Mouse (Mus musculus): ENCODE measurements around the gene Rxfp4. TPM values are rescaled to one million over a fixed set of nuclear protein-coding genes. Genes with fewer than 3 reads are reported as not detected.

The Rxfp4 gene
- total RNA-seq (2023), result not detected

DNA sequence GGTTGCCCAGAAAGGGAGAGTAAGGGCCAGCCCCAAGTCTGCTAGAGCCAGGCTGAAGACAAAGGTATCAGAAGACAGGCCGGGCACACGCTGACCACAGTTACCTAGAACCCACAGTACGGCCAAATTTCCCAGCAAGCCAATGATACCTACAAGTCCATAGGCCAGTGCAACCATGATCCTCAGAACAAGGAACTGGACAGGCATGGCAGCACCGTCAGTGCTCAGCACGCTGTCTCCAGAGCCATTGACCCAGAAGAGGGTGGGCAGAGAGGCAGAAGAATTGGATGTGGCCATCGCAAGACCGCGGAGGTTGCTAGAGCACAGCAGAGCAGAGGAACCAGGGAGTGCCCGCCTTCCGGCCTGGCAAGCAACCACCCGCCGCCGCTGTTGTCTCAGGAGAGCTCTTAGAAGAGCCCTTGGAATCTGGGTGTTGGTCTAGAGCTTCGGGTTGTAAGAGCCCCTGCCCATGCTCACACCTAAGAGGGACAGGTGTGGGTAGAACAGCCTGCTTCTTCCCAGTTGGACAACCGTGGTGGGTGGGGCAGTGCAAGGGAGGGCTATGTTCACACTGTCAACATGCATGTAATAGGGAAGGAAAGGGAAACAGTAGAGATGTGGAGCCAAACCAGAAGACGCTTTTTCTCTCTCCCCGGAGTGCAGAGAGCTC, at the start of gene Rxfp4:
TSS of gene Rxfp4 (minus strand) at position 297 of the 670 bp plus-strand sequence.

DNA sequence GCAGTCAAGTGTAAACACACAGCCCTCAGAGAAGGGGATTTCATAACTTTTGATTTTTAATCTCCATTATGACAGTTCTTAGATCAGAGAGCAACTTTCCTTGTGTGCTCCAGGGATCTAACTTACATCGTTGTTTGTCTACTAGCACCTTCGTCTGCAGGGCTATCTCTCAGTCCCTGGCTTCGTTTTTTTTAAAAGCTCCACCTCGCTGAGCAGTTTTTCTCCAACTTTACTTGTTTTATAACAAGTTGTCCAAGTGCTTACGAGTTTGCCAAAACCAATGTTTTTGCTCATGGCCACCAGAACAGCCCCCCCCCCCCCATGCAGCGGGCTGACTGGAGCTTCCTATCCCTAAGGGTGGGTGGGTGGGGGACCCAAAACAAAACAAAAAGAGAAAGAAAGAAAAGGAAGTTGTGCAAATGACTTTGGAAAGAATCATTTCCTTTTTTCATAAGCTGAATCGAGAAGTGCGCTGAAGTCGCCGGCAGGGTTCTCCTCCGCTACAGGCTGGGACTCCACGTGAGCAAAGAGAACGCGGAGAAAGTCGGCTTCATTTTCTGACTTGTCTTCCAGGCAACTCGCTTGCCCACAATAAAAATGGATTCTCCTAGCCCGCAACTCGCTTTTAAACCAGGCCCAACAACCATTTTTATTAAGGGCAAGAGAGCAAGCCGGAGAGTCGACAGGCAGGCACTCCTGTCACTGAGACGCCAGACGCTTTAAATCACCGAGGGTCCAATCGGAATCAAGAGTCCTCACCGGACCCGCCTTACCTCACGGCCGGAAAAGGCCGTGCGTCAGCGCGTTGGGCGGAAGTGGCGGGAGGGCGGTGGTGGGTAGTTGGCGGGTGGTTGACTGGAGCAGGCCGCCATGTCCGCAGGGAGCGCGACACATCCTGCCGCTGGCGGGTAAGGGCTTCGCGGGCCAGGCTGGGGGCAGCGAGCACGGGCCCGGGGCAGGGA, 32.3 kb upstream of the Rxfp4 start, which contains the start of gene Khdc4:
TSS of gene Khdc4 (plus strand) at position 824 of the 962 bp plus-strand sequence.

DNA sequence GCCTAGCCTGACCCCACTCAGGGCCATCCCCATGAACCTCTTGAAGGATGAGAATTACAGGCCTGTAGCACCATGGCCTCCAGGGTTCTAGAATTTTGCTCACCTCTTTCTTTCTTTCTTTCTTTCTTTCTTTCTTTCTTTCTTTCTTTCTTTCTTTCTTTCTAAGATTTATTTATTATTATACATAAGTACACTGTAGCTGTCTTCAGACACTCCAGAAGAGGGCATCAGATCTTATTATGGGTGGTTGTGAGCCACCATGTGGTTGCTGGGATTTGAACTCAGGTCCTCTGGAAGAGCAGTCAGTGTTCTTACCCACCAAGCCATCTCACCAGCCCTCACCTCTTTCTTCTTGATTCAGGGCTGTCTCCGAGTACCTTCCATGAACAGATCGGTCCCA, 47.3 kb downstream of the Rxfp4 start, which contains the start of gene Arhgef2:
TSS of gene Arhgef2 (plus strand) at position 301 of the 400 bp plus-strand sequence.

Other genes with a start within 250 kb of the Rxfp4 start
- gene Pmf1, start 242.8 kb downstream of the Rxfp4 start, total RNA-seq (2023), result 36.7 TPM
- 14.5 TPM for gene Slc25a44, start 228.0 kb downstream of the Rxfp4 start, total RNA-seq (2023)
- 112 TPM for gene Sema4a, start 192.0 kb downstream of the Rxfp4 start, total RNA-seq (2023)
- gene Lmna, start 143.2 kb downstream of the Rxfp4 start, total RNA-seq (2023), result 7.0 TPM
- gene Mex3a, start 120.7 kb downstream of the Rxfp4 start, total RNA-seq (2023), result 3.4 TPM
- 1.1 TPM for gene Rab25, start 104.8 kb downstream of the Rxfp4 start, total RNA-seq (2023)
- gene Lamtor2, start 100.1 kb downstream of the Rxfp4 start, total RNA-seq (2023), result 68.6 TPM
- gene Ubqln4, start 99.4 kb downstream of the Rxfp4 start, total RNA-seq (2023), result 47.2 TPM
- 59.0 TPM for gene Ssr2, start 77.3 kb downstream of the Rxfp4 start, total RNA-seq (2023)
- 198 TPM for gene Arhgef2, start 47.2 kb downstream of the Rxfp4 start, total RNA-seq (2023)
- gene Khdc4, start 32.7 kb upstream of the Rxfp4 start, total RNA-seq (2023), result 99.9 TPM
- gene Rit1, start 63.7 kb upstream of the Rxfp4 start, total RNA-seq (2023), result 28.9 TPM
- 13.0 TPM for gene Syt11, start 122.0 kb upstream of the Rxfp4 start, total RNA-seq (2023)
- 73.6 TPM for gene Gon4l, start 182.1 kb upstream of the Rxfp4 start, total RNA-seq (2023)